Mouse (Mus musculus) MEL (cell line): ENCODE measurements around the gene Fcgr3. TPM values are rescaled to one million over a fixed set of nuclear protein-coding genes. Genes with fewer than 3 reads are reported as not detected.
A peak's percentile ranks its signal among the peaks of the same experiment; 100 is the strongest.

ENCODE experiments used
- DNase-seq: peaks from one replicate; pipeline ENCODE4 v3.0.0; 2011; ENCODE audit warnings: low read depth, low spot score
- H3K27ac ChIP-seq: 2 replicates; pipeline ENCODE4 v1.5.1; 2012; ENCODE audit warnings: low read depth, mild to moderate bottlenecking, control low read depth, low read length, moderate library complexity; ENCODE audit not compliant: control insufficient read depth
- H3K27me3 ChIP-seq, 2 experiments: fragments of 150-350 bp in 1 of 2; sonication (generic) in 1 of 2; 2 replicates each; pipeline ENCODE4 v1.6.1; 2012; ENCODE audit warnings: low read length in 2 of 2, mild to moderate bottlenecking in 2 of 2, improper control_type of control experiment in 1 of 2, moderate library complexity in 1 of 2; ENCODE audit not compliant: insufficient read depth in 2 of 2, control insufficient read depth in 1 of 2
- H3K36me3 ChIP-seq, 2 experiments: 2 replicates each; pipeline ENCODE4 v1.6.1; 2012 to 2014; ENCODE audit warnings: low read length in 2 of 2, improper control_type of control experiment in 1 of 2, inconsistent platforms in 1 of 2, mild to moderate bottlenecking in 1 of 2; ENCODE audit not compliant: insufficient read depth in 2 of 2, control insufficient read depth in 1 of 2
- H3K4me1 ChIP-seq, 2 experiments: fragments of 150-350 bp in 1 of 2; sonication (generic) in 1 of 2; 2 replicates each; pipeline ENCODE4 v1.6.1; 2012; ENCODE audit warnings: low read length in 2 of 2, improper control_type of control experiment in 1 of 2, mild to moderate bottlenecking in 1 of 2; ENCODE audit not compliant: insufficient read depth in 2 of 2, control insufficient read depth in 1 of 2
- H3K4me3 ChIP-seq, 2 experiments: fragments of 150-350 bp in 1 of 2; sonication (generic) in 1 of 2; 2 replicates each; pipeline ENCODE4 v1.5.1; 2012; ENCODE audit warnings: low read depth in 2 of 2, low read length in 2 of 2, mild to moderate bottlenecking in 2 of 2, moderate library complexity in 2 of 2, control low read depth in 1 of 2, improper control_type of control experiment in 1 of 2; ENCODE audit not compliant: control insufficient read depth in 1 of 2, insufficient read depth in 1 of 2
- H3K79me2 ChIP-seq: 2 replicates; pipeline ENCODE4 v1.6.1; 2012; ENCODE audit warnings: mild to moderate bottlenecking, low read length, moderate library complexity; ENCODE audit not compliant: control insufficient read depth, poor library complexity, insufficient read depth
- H3K9ac ChIP-seq: 2 replicates; pipeline ENCODE4 v1.6.1; 2012; ENCODE audit warnings: low read depth, mild to moderate bottlenecking, control low read depth, low read length, moderate library complexity; ENCODE audit not compliant: control insufficient read depth, poor library complexity, severe bottlenecking
- H3K9me3 ChIP-seq: fragments of 150-350 bp; sonication (generic); replicated peaks from 2 replicates; pipeline ENCODE4 v1.6.1; 2012; ENCODE audit warnings: mild to moderate bottlenecking, low read length, improper control_type of control experiment, moderate library complexity; ENCODE audit not compliant: insufficient read depth
- BHLHE40 ChIP-seq: IDR thresholded peaks from 2 replicates; pipeline ENCODE4 v1.6.1; 2012; ENCODE audit warnings: low read depth, mild to moderate bottlenecking, inconsistent platforms, low read length, improper control_type of control experiment, borderline replicate concordance
- CHD2 ChIP-seq: IDR thresholded peaks from 2 replicates; pipeline ENCODE4 v1.6.1; 2011; ENCODE audit warnings: low read length, improper control_type of control experiment
- CTCF ChIP-seq, 3 experiments: IDR thresholded peaks in 2 of 3; conservative IDR thresholded peaks in 1 of 3; 2 replicates each; pipeline ENCODE4 v1.5.1; 2011 to 2012; ENCODE audit warnings: low read length in 3 of 3, low read depth in 2 of 3, mild to moderate bottlenecking in 2 of 3, improper control_type of control experiment in 1 of 3, inconsistent platforms in 1 of 3, mixed read lengths in 1 of 3, moderate library complexity in 1 of 3; ENCODE audit not compliant: control insufficient read depth in 1 of 3, insufficient read depth in 1 of 3, poor library complexity in 1 of 3, severe bottlenecking in 1 of 3
- HCFC1 ChIP-seq: IDR thresholded peaks from 2 replicates; pipeline ENCODE4 v1.6.1; 2012; ENCODE audit warnings: low read depth, mild to moderate bottlenecking, inconsistent platforms, low read length, improper control_type of control experiment, moderate library complexity
- JUND ChIP-seq: IDR thresholded peaks from 2 replicates; pipeline ENCODE4 v1.6.1; 2011; ENCODE audit warnings: low read depth, mild to moderate bottlenecking, improper control_type of control experiment, low read length
- KAT2A ChIP-seq: conservative IDR thresholded peaks from 2 replicates; pipeline ENCODE4 v1.6.1; 2012; ENCODE audit warnings: low read depth, low read length, improper control_type of control experiment, inconsistent platforms
- MXI1 ChIP-seq: IDR thresholded peaks from 2 replicates; pipeline ENCODE4 v1.6.1; 2011; ENCODE audit warnings: mild to moderate bottlenecking, low read depth, low read length, improper control_type of control experiment
- MYB ChIP-seq: IDR thresholded peaks from 2 replicates; pipeline ENCODE4 v1.6.1; 2011; ENCODE audit warnings: mild to moderate bottlenecking, low read depth, low read length, improper control_type of control experiment
- MYC ChIP-seq: IDR thresholded peaks from 2 replicates; pipeline ENCODE4 v1.6.1; 2011; ENCODE audit warnings: low read depth, mild to moderate bottlenecking, low read length, improper control_type of control experiment, moderate library complexity
- POLR2A ChIP-seq, 2 experiments: IDR thresholded peaks; 2 replicates each; pipeline ENCODE4 v1.6.1; 2011 to 2012; ENCODE audit warnings: low read length in 2 of 2, mild to moderate bottlenecking in 2 of 2, control low read depth in 1 of 2, improper control_type of control experiment in 1 of 2, low read depth in 1 of 2, moderate library complexity in 1 of 2; ENCODE audit not compliant: control insufficient read depth in 1 of 2, insufficient read depth in 1 of 2, poor library complexity in 1 of 2
- POLR2AphosphoS2 ChIP-seq: IDR thresholded peaks from 2 replicates; pipeline ENCODE4 v1.6.1; 2011; ENCODE audit warnings: low read length, improper control_type of control experiment
- POLR2AphosphoS5 ChIP-seq: IDR thresholded peaks from 2 replicates; pipeline ENCODE4 v1.6.1; 2012; ENCODE audit warnings: low read depth, borderline replicate concordance, mild to moderate bottlenecking, inconsistent platforms, low read length, moderate library complexity, mixed read lengths
- RCOR1 ChIP-seq: IDR thresholded peaks from 2 replicates; pipeline ENCODE4 v1.6.1; 2012; ENCODE audit warnings: low read depth, mild to moderate bottlenecking, inconsistent platforms, low read length, improper control_type of control experiment
- SIN3A ChIP-seq: IDR thresholded peaks from 2 replicates; pipeline ENCODE4 v1.6.1; 2012; ENCODE audit warnings: low read length, improper control_type of control experiment, inconsistent platforms
- TBP ChIP-seq: IDR thresholded peaks from 2 replicates; pipeline ENCODE4 v1.8.0; 2011; ENCODE audit warnings: low read depth, low read length, improper control_type of control experiment
- TCF12 ChIP-seq: IDR thresholded peaks from 2 replicates; pipeline ENCODE4 v1.6.1; 2014; ENCODE audit warnings: low read depth, mild to moderate bottlenecking, inconsistent platforms, low read length, improper control_type of control experiment, moderate library complexity
- ZC3H11A ChIP-seq: IDR thresholded peaks from 2 replicates; pipeline ENCODE4 v1.6.1; 2012; ENCODE audit warnings: low read depth, mild to moderate bottlenecking, inconsistent platforms, low read length, improper control_type of control experiment
- ZMIZ1 ChIP-seq: IDR thresholded peaks from 2 replicates; pipeline ENCODE4 v1.6.1; 2012; ENCODE audit warnings: low read depth, mild to moderate bottlenecking, inconsistent platforms, low read length, improper control_type of control experiment, moderate library complexity
- polyA plus RNA-seq, 2 experiments: library from polyadenylated mRNA; stranded (reverse) in 1 of 2; unstranded in 1 of 2; fragments of >175 nt in 1 of 2; fragments of >200 nt in 1 of 2; gene quantifications; 2 replicates each; pipeline versions ENCODE4 v1.2.1 to v1.2.4; 2012; ENCODE audit warnings: low replicate concordance in 2 of 2, low read depth in 1 of 2; ENCODE audit not compliant: insufficient read length in 2 of 2, insufficient read depth in 1 of 2, missing spikeins in 1 of 2
- total RNA-seq: library from RNA; depleted of rRNA; stranded (reverse); fragments of 300-350 nt; gene quantifications from 2 replicates; pipeline ENCODE4 v1.2.3, GENCODE M21; 2012

Gene Fcgr3
- total and polyA plus RNA-seq, 3 experiments = 0.39 to 6.1 TPM; not detected in 1

DNA sequence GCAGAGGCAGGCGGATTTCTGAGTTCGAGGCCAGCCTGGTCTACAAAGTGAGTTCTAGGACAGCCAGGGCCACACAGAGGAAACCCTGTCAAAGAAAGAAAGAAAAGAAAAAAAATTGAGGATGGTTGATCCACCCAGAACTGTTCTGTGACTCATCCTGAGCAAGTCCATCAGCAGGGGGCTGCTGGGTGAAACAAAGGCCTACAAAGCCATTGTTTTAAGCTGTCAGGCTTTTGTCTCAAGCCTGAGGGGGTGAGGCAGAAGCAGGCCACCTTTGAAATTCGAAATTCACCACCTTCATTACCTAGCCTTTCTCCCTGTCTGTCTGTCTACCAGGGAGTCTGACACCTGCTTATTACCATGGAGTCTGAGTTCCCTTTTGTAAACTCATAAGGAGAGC is 18.2 kb downstream of the Fcgr3 start:
- Histone ChIP-seq H3K4me1 (peaks cover 0 to 6% of the 10 kb centered on the region in 2 experiments; a peak in 2 of 4 replicates), H3K9me3 (no peaks in the 10 kb centered on the region), H3K9ac (no peak overlapping the region), H3K27ac (0 out of 2 replicates have a peak overlapping the region, but pooled peaks have one; percentile 3), H3K4me3 (no peak overlapping the region), H3K27me3 (no peaks in the 10 kb centered on the region), H3K79me2 (no peaks in the 10 kb centered on the region; the same call in 1 of the 2 replicates), H3K36me3 (peaks cover 0 to 3% of the 10 kb centered on the region in 2 experiments; a peak in 1 of 4 replicates)
- DNase-seq = peak; percentile 36
- TF ChIP-seq CTCF (IDR thresholded peaks at IDR 0.05 in 2 of 3, conservative IDR thresholded peaks at IDR 0.05 in 1 of 3; ENCODE audit: control insufficient read depth in 1 of 3, insufficient read depth in 1 of 3, low read depth in 2 of 3, low read length in 3 of 3, poor library complexity in 1 of 3, severe bottlenecking in 1 of 3) (no peak), BHLHE40 (no peak), JUND (no peak), MXI1 (no peak), SIN3A (no peak), POLR2AphosphoS2 (no peak), ZMIZ1 (no peak), TBP (no peak), KAT2A (no peak), TCF12 (no peak), HCFC1 (no peak), RCOR1 (no peak), MYC (no peak), MYB (no peak), POLR2AphosphoS5 (no peak), CHD2 (no peak), ZC3H11A (no peak), POLR2A (IDR thresholded peaks at IDR 0.05; ENCODE audit: control insufficient read depth in 1 of 2, insufficient read depth in 1 of 2, low read depth in 1 of 2, low read length in 2 of 2, poor library complexity in 1 of 2) (no peak)

DNA sequence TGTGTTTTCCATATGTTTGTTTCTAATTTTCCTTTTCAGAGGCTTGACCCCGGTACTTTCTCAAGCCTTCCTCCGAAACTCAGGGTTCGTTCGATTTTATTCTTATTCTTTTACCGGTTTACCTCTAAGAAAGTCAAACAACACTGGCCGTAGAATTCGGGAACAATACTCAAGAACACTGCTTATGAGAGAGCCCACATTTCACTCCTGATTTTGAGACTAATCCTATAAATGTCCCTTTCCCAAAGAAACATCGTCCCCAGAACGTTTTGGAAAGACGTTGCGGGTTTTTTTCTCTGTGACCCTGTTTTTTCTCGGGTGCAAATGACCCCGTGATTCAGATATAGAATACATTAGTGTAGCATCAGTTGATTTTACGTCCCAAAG is 19.7 kb downstream of the Fcgr3 start:
- Histone ChIP-seq H3K9me3 (no peaks in the 10 kb centered on the region), H3K27me3 (no peaks in the 10 kb centered on the region)
- TF ChIP-seq TBP = 0 out of 2 replicates have a peak, but pooled peaks have one; percentile 68
- TF ChIP-seq MXI1 = no peak
- TF ChIP-seq, all 39 proteins: peak for 1
- no peak for DNase-seq
- Histone ChIP-seq H3K79me2 (no peaks in the 10 kb centered on the region; the same call in 1 of the 2 replicates), H3K36me3 (peaks cover 0 to 3% of the 10 kb centered on the region in 2 experiments; a peak in 1 of 4 replicates), H3K4me3 (peak overlapping the region; percentile 67 to 75), H3K4me1 (peaks cover 0 to 10% of the 10 kb centered on the region in 2 experiments; a peak in 2 of 4 replicates), H3K27ac (peak overlapping the region; percentile 96), H3K9ac (peak overlapping the region; percentile 88)
